Mouse (Mus musculus) induced T-regulatory cell, adult 2 months (primary cell): ENCODE measurements at regions not wholly inside any gene's neighbourhood (a gene's known extent, or its start where the extent isn't known, plus 50 kb on each side); places are given as distances from the start of the nearest gene placed in this dataset.

Source experiments
- DNase-seq: peaks from one replicate; pipeline ENCODE4 v3.0.0-alpha.2; 2012; ENCODE audit warnings: low read depth

DNA sequence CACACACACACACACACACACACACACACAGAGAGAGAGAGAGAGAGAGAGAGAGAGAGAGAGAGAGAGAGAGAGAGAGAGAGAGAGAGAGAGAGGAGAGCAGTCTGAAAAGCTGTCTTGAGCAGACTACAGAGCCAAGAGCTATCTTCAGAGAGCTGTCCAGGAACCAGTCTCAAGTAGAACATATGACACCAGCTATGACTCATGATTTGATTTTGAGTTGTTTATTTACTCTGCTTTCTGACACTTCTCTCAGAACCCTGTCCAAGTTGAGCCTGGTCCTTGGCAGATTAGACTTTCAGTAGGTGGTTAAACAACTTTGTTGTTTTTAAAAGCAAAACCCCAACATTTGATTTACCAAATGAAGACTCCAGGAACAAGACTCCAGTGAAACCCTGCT is 420.8 kb upstream of the Lcorl start:
- DNase-seq, result no peak

DNA sequence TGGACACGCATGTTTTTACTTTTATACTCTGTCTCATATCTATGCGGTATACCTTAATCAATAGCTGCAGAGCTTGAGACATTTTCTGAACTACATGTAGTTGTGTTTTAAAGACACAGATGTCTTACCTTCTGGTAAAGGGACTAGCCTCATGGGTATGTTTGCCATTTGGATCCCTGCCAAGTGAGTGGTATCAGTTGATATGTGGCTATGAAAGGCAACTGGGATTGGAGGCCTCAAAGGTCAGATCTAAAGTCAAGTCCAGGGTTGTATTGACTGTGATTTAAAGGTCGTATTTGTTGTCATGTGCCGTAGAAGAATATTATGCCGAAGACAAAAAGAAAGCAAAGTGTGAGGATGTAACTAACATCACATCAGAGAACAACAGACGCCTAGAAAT is 399.3 kb upstream of the Lcorl start:
- no peak for DNase-seq

DNA sequence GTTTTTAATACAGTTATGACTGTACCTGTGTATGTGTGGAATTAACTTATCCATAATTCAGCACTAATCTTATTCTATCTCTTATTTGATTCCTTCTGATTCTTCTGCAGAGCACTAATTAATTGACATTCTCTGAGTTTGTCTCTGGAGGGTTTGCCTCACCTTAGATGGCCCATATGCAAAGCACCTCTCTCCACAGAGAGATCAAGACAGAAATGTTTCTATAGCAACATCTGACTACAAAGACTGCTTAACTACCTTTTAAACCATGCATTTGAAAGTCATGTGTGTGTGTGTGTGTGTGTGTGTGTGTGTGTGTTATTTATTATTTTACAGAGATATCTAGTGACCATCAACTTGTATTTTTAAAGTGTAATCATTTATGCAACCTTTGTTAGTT is 396.5 kb upstream of the Lcorl start:
- no peak for DNase-seq

DNA sequence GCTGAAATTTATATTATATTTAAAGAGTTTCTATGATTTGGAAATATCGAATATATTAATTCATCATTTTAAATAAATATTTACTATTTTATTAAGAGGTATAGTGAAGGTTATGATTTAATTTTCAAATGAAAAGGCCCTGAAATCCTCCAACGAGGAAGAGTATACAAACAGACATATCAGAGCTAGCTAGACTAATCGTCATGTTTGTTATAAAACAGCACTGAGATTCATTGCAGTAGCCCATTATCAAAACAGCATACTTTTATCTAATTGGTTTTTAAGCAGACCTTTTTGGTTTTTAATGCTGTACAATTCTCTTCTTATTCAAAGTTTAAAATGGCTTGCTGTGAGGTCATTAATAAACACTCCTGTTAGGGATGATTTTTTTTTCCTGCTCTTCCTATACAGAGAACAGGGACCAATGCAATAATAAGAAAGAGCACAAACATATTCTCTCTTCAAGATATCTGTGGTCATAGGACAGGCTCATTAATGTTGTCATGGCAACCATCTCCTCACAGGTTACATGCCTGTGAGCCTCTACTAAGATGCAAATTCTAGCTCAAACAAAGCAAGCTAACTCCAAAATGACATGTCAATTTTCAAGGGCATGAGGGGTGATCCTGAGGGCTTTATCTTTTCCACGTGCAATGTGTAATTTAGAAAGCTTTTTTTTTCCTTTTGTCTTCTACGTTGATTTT is 378.1 kb upstream of the Lcorl start:
- DNase-seq, result no peak

DNA sequence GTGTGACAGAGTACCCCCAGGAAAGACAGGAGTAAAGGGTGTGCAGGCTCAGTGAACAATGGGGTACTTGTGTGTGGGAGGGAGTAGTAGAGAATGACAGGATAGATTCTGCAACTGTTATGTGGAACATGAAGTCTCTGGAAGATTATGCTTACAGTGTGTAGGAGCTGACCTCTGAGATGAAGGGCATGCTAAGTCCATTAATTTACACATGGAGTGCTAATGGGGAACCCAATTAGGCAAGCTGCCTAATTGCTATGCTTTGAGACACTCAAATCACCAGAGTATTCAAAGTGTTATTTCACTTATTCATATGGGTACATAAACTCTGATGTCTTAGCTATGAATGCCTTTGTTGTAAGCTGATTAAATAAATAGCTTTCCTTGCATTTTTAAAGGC is 375.4 kb upstream of the Lcorl start:
- DNase-seq, result no peak

DNA sequence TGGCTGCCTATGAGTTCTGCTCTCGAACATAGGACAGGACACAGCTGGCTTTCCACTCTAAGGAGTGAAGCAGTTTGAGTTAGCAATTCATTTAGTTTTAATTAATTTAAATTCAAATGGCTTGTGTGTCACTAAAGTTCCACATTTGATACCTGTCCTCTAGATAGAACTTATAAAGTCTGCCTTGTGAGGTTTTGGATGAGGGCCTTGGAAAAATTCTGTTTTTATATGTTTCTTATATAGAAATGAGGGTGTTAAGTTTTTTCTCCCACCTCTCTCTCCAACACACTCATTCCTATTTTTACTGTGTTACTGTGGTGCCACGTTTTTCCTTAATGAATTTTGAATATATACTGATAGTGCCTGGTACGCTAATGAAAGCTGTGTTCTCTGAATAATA is 371.3 kb upstream of the Lcorl start:
- DNase-seq, result no peak

DNA sequence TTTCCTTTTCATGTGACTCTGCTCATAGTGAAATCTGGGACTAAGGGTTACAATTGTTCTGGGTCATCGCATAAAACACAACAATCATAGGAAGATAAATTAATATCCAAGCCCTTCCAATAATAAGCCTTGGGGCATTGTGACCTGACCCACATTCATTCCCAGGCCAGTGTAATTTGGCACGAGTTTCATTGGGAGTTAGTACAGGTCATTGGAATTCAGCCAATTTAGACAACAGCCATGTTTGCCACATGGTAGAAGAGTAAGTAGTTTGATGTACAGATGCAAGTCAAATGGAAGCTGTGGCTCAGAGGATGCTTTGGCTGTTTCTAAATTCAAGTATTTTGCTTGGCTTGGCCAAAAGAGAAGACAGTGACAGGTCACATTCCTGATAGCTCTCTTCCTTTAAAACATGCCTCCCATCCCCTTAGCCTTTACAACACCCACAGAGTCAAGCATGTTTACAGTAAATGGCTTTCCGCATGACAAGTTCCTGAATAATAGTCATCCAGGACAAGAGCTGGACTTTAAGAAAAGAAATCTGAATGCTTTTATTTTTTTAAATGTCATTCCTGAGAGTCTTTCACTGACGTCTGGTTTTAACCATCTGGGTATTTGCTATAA is 355.5 kb upstream of the Lcorl start:
- DNase-seq, result no peak

DNA sequence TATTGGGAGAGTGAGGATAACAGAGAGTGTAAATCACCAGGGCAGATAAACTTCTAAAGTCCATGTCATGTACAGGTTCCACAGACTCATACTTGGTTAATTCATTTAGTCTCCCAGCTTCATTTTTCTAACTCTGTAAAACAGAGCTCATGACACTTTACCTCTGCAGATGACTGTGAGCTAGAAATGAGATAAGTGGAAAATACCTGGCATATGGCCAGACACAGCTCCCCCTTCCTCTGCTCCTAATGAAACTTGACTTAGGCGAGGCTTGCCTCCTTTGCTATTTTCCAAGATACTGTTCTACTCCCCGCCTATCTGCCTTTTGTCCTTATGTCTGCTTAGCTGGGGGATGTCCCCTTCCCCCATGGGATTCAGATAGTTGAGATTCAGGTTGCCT is 351.7 kb upstream of the Lcorl start:
- DNase-seq, result no peak

DNA sequence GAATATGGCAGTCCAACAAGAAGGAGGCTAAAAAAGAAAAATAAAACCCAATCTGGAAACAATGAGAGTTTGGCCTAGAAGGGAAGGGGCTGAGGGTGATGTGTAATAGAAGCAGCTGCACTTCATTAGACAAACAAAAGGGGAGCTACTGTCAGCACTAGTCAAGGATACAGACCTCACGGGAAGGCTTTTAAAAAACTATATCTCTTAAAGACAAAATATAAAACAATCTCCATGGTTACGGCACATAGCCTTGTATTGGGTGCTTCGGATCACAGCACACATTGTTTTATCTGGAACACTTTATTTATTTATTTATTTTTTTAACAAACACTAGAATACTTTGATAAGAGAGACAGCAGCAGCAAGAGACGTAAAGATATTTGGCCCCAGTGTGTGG is 346.3 kb upstream of the Lcorl start:
- no peak for DNase-seq

DNA sequence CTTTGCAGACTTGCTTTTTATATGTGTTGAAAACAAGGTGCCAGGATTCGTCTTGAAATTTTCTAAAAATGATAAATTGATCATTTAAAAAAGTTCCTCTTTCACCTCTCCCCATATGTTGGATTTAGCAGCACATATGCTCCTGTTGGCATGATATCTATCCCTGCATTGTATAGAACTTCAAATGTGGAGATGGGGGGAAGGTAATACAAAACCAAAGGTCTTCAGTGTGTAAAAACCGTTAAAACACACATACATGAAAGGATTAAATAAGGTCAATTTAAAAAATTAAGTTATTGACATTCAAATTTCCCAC is 345.0 kb upstream of the Lcorl start:
- no peak for DNase-seq

DNA sequence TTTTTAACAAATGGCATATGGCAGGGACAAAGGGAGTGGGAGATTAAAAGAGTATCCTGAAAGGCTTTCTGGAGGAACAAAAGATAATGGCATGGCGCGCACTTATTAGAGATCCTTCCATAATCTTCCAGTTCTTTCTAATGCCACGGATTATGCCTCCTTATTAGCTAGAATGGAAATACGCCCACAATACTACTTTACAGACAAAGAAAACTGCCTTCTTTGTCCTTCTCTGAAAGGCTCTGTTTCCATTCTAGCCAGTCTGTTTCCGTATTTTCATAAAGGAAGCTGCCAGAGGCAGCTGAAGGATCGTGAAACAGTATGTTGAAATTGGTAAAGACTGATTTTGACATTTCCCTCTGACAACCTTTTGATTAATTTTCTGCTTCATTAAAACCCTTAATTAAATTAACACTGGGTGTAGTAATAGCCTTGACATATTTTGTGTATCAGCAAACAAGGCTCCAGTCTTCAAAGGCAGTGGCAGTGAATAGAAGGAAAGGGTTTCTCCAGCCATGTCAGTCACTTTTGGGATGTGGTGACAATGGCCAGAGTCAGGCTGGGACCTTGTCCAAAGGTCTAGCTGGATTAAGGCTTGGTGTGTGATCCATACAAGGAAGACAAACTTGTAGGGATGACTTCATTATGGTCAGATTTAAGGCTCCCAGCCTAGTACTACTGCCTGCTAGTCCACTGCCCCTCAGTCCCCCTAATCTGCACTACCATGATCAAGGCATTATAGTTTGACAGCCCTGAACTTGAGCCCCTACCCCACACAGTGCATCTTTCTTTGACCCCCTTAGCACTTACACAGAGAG is 344.4 kb upstream of the Lcorl start:
- no peak for DNase-seq

DNA sequence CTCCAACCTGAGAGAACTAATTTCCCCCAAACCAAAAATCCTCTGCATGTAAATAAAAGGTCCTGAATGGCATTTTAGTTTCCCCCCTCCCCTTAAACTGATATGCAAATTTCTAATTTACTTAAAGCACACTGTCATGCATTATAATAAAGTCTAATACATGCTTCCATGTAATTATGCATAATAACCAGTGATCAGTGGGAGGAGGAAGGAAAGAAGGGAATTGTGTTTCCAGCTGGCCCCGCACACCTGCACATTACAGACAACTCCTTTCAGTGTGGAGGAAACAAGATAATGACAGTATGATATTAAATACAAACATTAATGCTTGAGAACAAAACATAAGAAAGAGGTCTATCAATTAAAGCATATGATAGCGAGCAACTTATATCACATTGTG is 329.5 kb upstream of the Lcorl start:
- no peak for DNase-seq

DNA sequence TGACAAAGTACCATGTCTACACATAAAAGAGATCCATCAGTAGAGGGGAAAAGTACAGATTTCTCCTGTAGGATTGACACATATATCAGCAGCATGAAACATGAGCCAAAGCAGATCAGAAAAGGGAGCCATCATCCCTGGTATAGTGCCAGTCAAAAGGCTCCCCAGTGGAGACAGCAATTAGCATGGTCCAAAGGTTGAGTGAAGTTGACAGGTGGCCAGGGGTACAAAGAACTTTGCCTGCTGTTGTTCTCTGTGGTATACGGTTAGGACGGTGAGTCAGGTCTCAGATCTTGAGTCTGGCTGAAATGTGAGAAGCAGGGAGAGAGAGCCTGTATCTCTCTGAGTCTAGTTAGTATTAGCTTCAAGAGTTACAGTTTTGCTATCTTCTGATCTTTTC is 324.7 kb upstream of the Lcorl start:
- DNase-seq, result no peak

DNA sequence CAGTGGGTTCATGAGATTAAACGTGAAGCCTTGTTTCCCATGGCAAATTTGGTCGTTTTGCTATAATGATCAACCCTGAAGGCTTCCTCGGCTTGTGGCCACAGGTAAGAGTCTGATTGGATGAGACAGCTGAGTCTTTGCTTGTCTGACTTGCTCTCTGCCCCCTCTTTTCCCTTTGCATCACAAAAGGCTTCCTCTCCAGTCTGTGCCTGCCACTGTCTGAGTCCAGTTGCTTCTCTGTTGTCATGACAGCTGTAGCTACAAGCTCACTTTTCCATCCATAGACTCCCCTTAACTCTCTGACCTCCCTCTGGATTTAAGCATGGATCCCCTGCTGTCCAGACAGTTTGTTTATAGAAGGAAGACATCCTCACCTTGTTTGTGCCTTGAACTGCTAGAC is 314.9 kb upstream of the Lcorl start:
- no peak for DNase-seq

DNA sequence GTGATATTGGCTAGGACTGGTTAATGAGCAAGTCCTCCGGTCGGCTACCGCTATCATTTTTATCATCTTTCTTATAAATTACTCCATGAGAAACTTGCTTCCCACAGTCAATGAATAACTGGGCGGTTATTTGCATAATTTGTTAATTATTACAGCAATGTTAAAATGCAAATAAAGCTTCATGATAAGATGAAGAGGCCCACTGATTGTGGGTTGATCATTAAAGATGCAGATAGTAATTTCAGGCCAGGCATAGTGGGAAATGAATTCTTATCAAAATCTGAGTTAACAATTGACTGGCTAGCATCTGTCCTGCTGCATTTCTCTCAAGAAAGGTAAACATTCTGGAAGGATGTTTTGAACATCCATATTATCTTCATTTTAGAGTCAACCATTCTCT is 303.4 kb upstream of the Lcorl start:
- no peak for DNase-seq

DNA sequence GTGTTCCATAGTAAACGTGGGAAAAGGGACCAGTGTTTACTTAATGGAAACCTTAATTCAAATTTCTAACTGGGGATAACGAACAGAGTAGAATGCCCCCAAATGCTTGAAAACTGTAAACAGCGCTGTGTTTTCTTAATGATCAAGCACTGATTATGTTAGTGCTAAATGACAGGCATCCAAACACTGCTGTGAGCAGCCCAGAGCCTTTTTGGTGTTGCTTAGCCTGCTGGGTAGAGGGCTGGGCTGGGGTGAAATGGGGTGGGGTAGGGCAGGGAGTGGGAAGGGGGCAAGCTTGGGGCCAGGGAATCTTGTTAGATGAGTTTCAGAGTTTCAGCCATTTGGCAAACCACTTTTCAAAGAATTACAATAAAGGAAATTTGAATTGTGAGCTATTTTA is 294.6 kb upstream of the Lcorl start:
- no peak for DNase-seq

DNA sequence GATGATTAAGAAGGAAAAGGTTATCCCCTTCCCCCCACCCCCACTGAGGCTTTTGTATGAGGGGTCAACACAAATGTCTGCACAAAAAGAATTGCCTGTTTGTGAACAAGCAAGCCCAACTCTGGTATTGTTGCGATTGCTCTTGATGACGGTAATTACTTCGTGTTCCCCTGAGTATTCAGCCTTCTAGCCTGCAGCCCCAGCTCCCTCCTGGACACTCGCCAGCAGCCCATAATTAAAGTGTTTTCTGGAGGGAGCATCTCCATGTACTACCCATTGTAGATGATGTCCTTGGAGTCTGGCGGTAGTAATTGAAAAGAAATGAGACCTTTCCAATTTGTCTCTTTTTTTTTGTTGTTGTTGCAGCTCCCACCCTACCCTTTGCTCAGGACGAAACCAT is 293.4 kb upstream of the Lcorl start:
- DNase-seq, result no peak

DNA sequence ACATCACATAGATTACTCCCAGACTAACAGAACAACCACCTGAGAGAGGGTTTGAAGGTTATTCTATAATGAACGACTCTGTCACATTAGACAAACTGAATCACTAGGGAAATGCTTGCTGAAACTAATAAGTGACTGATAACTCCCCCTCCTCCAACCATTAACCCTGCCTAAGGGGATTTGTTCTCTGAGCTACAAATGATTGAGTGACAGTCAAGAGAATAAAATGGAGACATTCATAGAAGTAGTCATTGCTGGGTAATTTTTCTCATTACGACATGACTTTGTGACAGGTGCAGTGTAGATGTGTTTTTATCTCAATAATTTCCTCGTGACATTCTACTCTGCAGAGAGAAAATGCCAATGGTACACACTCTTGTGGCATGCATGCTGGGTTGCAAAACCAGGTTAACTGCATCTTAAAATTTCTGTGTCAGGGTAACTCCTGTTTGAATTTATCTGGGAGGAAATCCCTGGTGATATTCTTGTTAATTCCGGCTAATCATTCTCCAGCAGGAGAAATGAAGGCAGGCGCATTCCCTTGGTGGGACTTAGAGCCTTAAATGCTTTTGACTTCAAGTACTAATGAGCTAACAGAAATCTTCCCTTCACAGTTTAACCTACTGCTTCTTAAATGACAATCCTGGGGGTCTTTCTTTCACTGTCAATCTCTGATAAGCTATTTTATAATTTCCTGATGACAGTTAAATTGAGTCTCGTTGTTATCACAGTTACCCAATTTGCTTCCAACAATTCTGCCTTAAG is 292.6 kb upstream of the Lcorl start:
- no peak for DNase-seq

DNA sequence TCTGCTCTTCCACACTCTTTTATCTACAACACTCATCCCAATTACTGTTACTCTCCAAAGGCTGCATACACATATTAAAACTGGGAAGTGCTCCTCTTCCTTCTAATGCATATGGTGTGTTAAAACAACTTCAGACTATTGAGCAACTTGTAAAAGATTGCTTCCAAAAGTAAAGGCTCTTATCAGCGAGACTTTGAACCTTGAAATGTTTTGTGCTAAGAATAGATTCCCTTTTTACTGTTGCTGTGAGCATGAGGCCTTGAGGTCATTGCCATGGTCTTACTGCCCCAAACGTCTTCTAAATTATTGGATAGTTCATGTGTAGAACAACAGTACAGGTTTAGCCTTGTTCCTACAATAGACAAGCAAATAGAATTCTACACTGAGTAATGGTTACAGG is 281.6 kb upstream of the Lcorl start:
- no peak for DNase-seq

DNA sequence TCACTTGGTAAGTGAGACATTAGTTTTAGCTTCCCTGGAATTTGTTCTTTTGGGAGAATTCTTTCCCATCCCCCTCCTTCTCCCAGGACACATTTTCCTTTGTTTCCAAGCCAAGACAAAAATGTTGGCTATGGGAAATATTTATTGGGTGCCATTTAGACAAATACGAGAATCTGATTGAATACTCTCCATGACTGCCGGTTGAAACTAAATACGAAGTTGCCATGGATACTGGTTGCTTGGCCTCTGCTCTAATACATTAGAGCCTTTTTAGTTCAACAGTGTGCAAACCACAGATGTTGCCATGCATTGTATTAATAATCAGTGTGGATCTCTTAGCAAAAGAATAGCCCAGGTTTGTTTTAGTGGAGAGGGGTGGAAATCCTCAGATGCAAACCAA is 280.3 kb upstream of the Lcorl start:
- DNase-seq, result no peak

DNA sequence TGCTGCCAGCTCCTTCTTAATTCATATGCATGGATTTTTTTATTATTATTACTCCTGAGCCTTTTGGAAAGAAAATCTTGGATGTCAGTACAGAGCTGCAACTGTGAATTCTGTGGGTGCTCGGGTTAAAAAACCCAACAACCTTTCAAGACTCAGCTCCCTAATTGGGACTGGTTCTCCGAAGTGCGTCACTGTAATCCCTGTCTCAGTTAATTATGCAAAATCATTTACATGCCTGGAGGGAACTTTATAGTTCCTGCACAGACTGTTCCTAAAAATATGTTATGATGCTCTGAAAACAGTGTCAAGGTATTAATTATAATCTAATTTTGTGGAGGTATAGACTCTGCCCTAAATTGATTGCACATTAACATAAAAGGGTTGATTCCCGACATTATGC is 250.6 kb upstream of the Lcorl start:
- no peak for DNase-seq

DNA sequence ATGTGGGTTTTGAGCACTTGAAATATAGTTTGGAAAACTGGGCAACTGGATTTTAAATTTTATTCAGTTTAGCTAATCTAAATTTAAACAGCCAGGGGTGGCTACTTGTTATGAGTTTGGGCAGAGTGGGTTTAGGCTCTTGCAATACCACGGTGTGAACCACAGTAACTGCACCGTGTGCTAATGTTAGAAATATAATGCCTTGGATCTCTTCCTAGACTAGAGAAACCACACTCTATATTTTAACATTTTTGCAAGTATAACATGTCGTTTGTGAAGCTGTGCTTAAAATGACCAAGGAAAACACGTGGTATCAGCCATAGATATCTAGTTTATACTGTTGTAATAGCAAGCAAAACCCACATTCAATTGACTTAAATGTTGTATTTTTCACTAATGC is 245.9 kb upstream of the Lcorl start:
- DNase-seq, result no peak

DNA sequence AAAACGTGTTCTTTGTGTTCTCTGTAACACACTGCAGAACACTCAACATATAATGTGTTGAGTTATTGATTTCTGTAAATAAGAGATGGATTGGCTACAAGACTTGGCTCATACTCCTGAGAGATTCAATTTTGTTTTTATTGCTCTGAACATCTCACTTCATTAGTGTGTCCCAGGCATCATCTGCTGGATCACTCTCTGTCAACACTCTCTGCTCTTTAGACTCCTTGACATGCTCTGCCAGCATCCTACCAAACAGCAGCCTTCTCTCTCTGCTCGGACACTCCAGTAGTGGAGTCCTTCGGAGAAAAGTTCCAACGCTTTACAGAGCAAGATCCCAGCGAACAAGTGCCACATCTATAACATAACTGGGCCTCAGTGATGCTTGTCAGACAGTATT is 235.1 kb upstream of the Lcorl start:
- no peak for DNase-seq
